Mouse (Mus musculus) bone marrow, adult 2 months (tissue): ENCODE measurements at regions not wholly inside any gene's neighbourhood (a gene's known extent, or its start where the extent isn't known, plus 50 kb on each side); places are given as distances from the start of the nearest gene placed in this dataset.

ENCODE experiments used
- CTCF ChIP-seq: fragments of 200-500 bp; IDR thresholded peaks from 2 replicates; pipeline ENCODE4 v1.5.1; 2011; ENCODE audit warnings: low read length, control low read depth; ENCODE audit not compliant: control insufficient read depth, insufficient read depth
- POLR2A ChIP-seq: fragments of 200-500 bp; IDR thresholded peaks from 2 replicates; pipeline ENCODE4 v1.6.1; 2011; ENCODE audit warnings: low read depth, mild to moderate bottlenecking, control low read depth, low read length, borderline replicate concordance; ENCODE audit not compliant: control insufficient read depth

DNA sequence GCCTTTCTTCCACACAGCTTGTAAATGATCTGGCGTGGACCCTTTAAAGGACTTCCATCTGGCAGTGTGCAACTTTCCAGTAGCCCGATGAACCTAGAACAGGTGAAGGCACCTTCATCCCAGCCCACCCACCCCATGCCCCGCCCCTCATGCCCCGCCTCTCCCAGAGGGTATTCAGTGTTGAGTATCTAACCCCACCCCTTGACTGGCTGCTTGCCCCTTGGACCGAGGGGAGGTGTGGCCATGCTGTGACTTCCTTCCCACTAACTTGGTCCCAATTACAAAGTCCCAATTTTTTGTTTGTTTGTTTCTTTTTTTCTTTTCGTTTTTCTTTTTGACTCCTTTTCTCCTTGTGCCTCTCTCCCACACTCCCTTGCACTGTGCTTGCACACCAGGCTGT lies 140.8 kb downstream of the B3glct start:
- TF ChIP-seq CTCF (no peak), POLR2A (no peak)
